Mouse (Mus musculus) spleen, adult 12 weeks (tissue): ENCODE results near the gene Pgam2.
"Not testable (repeated sequence)": the region's sequence is repeated elsewhere in the genome, so short reads cannot be mapped to it uniquely, and the experiment has no call there.

Source experiments
- DNase-seq: peaks from one replicate; pipeline ENCODE4 v3.0.0; 2022; ENCODE audit warnings: low spot score

Pgam2 gene

DNA sequence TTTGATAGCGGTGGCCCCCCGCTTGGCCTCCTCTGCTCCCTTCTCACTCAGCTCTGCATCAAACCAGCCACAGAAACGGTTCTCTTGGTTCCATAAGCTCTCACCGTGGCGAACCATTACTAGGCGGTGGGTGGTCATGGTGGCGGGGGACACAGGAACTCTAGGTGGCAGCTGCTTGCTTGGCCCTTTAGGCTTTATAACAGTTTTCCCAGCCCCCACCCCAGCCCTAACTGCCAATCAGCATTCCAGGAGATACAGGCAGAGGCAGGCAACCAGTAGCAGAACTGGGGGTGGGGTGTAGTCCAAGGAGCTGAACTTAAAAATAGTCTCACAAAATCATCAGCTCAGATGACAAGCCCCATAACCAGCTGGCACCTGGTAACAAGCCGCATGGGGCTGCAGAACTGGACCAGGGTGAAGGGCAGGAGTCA lies at the start of gene Pgam2:
Gene Pgam2 (minus strand): TSS at position 183 of the 431 bp plus-strand sequence.
- DNase-seq, result no peak

- no peak for DNase-seq
Observed at GRCm38 (mm10) chr11:5852314-5852713, 48.8 kb upstream of the Pgam2 start.

GRCm38 (mm10) chr11:5851021-5851736 lies 47.6 kb upstream of the Pgam2 start:
- no peak for DNase-seq

DNA sequence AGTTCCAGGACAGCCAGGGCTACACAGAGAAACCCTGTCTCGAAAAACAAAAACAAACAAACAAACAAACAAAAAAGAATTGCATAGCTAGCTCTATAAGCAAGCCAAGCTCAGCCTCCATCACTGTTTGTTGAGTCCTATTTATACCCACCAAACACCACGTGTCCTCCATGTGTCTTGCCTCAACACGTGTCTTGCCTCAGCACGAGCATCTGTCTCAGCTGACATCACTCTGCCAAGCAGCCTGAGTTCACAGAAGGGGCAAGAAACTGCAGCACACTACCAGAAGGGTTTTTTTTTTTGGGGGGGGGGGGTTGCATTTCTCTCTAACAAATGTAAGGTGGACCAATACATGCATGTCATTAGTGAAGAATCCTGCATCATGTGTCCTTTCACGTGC lies 46.9 kb upstream of the Pgam2 start:
- DNase-seq, result no peak

DNA sequence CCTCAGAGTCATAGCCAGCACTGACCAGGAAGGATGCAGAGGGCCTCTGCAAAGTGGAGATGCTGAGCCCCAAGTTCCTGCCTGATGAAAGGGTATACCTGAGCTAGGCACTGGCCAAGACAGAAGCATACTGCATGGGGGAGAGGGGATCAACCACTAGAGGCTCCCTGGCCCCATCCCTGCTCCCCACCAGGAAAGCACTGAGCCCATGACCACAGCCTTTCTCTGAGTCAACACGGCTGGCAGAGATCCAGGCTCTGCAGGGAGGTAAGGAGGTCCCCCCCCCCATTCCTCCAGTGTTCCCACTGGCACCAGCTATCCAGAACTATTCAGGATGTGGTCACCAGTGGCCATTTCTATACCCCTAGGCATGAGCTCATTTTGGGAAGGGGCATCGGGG lies 45.8 kb upstream of the Pgam2 start:
- no peak for DNase-seq

- DNase-seq, result no peak
Observed at GRCm38 (mm10) chr11:5848741-5849140, 45.2 kb upstream of the Pgam2 start.

GRCm38 (mm10) chr11:5846639-5847345 lies 43.3 kb upstream of the Pgam2 start:
- DNase-seq, result no peak

DNA sequence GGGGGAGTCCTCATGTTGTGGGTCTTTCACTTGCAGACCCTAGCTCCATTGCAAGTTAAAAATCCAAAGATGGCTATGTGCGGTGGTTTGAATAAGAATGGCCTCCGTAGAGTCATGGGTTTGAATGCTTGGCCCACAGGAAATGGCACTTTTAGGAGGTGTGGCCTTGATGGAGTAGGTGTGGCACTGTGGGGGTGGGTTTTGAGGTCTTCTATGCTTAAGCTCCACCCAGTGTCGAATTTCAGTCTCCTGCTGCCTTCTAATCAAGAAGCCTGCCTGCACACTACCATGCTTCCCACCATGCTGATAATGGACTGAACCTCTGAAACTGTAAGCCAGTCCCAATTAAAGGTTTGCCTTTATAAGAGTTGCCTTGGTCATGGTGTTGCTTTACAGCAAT lies 39.6 kb upstream of the Pgam2 start:
- no peak for DNase-seq

DNA sequence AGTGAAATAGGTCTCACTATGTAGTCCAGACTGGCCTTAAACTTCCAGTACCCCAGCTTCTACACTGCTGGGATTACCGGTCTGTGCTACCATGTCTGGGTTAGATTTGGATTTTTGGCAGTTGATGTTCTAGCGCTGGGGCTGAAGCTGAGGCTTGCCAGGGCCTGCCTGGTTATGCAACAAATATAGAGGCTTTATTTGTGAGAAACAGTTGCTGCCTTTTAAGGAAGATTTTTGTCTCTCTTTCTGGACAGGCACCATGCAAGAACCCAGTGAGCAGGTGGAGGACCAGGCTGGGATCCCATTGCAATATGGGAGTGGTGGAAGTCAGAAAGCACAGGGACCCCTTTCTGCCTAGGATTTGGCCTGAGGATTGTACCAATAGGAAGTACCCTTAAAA lies 38.2 kb upstream of the Pgam2 start:
- no peak for DNase-seq

DNA sequence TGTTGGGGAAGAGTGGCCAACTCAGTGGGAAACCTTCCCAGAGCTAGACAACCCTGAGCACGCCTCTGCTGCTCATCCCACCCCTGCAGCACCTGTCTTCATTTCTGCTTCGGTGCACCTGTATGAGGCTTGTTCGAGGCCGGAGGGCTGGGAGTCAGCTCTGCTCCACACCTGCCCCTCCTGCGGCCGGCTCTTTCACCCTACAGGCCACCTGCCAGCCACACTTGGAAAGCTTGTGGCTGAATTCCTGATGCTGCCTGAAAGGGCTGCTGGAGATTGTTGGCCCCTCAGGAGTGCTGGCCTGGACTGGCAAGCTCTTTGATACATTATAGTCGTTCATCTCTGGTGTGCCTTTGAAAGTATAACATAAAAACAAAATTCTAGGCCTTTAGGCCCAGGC lies 36.8 kb upstream of the Pgam2 start:
- no peak for DNase-seq

DNA sequence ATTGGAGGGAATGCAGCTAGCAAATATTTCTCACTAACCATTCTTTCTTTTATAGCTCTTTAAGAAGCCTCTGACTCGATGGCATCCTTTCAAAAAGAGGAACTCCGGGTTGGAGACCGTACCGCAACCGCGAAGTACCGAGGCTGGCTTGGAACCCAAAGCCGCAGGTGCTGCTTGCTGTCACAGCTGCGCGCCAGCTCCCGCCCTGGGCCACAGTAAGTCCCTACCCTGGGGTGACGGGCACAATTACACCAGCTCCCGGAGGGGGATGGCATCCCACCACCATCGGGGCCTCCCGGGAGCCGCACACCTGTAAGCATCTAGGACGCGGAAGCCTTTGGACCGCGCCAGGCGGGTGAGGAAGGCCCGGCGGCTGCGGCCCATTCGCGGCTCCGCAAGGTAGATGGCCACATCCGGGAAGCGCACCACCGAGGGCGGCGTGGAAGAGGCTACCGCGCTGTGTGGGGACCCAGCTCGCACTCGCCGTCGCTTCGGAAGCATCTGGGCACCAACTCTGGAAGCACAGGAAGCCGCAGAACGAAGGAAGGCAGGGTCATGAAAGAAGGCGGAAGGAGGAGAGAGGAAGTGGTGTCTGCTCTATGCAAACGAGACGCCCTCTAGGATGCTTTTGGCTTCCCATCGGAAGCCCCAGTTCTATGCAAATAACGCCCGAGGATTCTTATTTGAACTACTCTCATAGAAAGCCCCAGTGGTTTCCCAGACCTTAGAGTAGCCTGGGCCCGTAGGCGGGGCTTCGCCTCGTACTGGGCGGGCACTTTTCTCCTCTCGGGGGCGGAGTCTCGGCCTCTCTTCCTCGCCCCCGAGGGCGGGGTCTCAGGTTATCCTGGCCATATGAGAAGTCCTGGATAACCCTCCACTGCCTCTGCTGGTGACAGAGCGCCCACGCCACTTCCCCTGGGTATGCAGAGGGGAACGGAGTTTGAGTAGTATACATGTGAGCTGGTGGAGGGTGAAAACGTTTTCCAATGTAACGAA lies 34.0 kb upstream of the Pgam2 start, which contains the start of gene Polm:
Gene Polm (minus strand): TSS at position 766 of the 996 bp plus-strand sequence.
- peak; percentile 85 for DNase-seq

DNA sequence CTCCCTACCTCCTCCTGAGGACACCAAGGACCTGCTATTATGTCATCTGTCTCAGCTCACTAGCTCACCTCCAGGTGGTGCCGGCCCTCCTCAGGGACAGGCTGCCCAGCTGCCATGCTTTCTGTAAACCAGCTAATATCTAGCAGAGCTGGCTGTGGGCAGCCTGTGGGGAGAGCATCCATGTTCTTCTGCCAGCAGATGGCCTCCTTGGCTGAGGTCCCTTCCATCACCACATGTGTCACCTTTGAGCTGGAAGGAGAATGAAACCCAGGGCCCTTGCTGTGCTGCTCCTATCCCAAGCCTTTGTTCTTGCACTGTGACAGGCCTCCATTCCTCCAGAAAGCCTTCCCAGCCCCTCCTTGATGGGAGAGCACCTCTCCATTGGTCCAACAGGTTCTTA lies 32.6 kb upstream of the Pgam2 start:
- no peak for DNase-seq

DNA sequence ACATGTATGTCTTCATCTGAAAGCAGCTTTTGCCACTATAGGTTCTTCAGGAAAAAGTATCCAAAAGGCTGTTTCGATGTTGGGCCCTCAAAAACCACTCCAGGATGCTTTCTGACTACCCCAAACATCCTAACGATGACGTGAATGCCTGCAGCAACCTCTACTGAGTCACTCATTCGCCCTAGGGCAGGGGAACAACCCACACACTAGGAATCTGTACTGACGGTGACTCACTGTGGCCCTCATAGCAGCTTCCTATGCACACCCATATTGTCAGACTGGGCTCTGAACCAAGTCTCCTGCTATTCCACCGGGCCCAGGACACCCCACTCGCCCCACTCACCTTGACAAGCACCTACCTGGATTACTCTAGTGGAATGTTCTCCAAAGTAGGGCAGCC lies 31.5 kb upstream of the Pgam2 start:
- DNase-seq, result no peak

GRCm38 (mm10) chr11:5834506-5834905 lies 31.0 kb upstream of the Pgam2 start:
- no peak for DNase-seq

DNA sequence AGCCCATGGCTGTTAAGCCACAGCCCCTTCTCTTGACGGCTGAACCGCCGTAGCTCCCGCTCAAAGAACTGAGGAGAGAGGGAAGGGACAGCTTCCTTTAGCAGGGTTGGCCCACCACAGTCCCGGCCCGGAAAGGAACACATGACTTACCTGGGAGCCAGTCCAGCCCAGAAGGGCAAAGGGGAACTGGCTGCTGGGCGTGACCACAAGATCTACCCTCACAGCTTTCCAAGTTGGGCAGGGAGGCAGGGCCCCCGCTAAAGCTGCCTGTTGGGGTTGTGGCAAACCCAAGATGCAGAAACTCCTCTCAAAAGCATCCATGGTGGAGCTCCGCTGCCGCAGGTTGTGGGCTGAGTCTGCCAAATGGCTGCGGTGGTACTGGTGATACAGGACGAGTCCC lies 25.8 kb upstream of the Pgam2 start:
- DNase-seq, result no peak

DNA sequence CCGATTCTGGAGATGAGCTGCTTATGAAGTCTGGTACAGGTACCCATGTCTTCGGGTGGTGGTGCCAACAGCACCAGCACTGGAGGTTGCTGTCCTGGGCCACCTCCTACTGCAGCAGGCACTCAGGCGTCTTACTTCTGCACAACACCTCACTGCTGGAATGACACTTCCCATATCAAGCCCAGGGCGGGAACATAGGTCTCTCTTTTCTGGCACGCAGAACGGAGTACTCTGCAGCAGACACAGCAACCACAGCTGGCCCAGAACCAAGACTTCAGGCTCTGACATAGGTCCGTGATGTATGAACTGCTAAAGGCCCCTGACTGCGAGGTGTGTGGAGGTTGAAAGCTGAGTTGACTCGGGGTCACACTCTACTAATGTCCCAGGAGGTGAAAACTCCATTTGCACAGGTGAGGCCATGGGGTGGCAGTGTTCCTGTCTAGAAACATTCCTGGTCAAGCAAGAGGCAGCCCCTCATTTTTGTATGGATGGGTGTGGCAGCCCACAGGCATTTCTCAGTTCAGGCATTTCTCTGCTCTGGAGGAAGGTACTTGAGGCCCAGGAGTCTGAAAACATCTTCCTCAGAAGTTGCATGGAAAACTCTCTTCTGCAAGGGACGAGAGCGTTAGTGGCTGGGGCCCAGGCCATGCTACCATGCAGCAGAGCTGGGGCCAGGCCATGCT lies 25.1 kb upstream of the Pgam2 start:
- no peak for DNase-seq

GRCm38 (mm10) chr11:5827931-5828330 lies 24.4 kb upstream of the Pgam2 start:
- DNase-seq, result no peak

DNA sequence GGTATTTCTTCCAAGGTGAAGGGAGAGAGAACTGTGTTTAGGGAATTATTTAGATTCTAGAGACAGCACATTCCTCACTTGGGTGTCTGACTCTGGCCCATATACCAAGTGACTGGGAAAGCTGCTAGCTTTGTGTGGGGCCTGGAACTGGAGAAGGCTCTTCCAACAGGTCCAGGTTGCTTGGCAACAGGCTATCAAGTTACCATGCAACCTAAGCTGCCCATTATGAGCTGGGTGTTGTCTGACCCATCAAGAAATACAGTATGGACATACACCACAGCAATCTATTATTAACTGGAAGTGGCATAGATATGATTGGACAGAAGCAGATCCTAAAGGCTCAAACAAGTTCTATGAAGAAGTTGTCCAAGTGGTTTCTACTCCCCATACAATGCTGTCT lies 21.9 kb upstream of the Pgam2 start:
- DNase-seq, result no peak

- no peak for DNase-seq
Observed at GRCm38 (mm10) chr11:5819223-5819622, 15.7 kb upstream of the Pgam2 start.

GRCm38 (mm10) chr11:5813381-5813780 lies 9.8 kb upstream of the Pgam2 start:
- DNase-seq, result no peak

DNA sequence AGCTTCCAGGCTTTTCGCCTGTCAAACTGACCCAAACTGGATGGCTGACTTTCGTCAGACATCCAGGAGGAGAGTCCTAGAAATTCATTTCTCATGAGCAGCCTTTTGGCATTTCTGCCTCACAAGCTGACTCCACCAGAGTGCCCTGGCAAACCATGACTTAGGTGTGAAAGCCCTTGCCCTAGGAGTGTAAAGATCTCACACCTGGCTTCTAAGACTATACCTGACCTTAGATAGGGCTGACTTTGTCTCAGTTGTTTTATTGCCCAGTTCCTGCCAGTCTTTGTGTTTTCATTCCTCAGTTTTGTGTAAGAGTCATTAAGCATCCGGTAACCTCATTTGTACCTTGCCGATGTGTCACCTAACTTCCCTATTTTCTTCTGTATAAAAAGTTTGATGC lies 6.0 kb upstream of the Pgam2 start:
- DNase-seq, result not testable (repeated sequence)

DNA sequence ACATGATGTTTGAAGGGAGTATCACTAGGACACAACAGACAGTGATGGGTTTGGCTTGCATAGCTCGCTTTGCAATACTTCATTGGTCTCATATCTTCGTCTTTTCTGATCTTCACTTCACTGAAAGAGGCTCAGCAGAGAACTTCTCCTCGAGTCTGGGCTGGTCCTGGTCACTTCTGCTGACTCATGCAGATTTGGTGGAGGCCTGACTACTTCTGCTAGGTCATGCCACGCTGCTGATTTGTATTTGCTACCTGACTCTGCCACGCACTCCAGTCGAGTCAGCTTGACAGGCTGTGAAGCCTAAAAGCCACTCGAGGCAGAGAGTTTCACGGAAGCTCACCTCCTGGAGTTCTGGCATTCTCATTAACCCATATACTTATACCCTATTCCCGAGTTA lies 4.4 kb upstream of the Pgam2 start:
- no peak for DNase-seq
